Mouse (Mus musculus) brain, embryonic 14.5 days (tissue): ENCODE results near the gene Dnlz.

Experiments
- CTCF ChIP-seq: fragments of 200-500 bp; IDR thresholded peaks from 2 replicates; pipeline ENCODE4 v1.5.1; 2012; ENCODE audit warnings: inconsistent platforms, mild to moderate bottlenecking, moderate library complexity, borderline replicate concordance; ENCODE audit not compliant: insufficient read depth, insufficient read length; ENCODE audit errors: extremely low read depth
- POLR2A ChIP-seq: fragments of 200-500 bp; IDR thresholded peaks from 2 replicates; pipeline ENCODE4 v1.6.1; 2012; ENCODE audit warnings: mild to moderate bottlenecking, inconsistent platforms, borderline replicate concordance; ENCODE audit not compliant: poor library complexity, insufficient read depth, insufficient read length, severe bottlenecking; ENCODE audit errors: extremely low read depth

DNA sequence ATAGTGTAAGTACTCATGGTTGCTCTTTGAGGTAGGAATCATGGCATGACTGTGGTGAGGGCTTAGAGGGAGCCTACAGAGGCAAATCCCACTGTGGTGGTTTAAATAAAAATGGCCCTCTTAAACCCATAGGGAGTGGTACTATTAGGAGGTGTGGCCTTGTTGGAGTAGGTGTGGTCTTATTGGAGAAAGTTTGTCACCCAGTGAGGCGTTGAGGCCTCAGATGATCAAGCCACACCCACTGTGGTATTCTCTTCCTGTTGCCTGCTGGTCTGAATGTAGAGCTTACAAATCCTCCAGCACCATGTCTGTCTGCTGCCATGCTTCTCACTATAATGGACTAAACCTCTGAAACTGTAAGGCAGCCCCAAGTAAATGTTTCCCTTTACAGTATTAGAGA is 47.2 kb downstream of the Dnlz start:
- TF ChIP-seq CTCF: no peak
- TF ChIP-seq POLR2A: no peak
